Mouse (Mus musculus): ENCODE data around the gene Mrgpra6. TPM values are rescaled to one million over a fixed set of nuclear protein-coding genes. Genes with fewer than 3 reads are reported as not detected.

Mrgpra6 gene
- not detected in 2 replicates for polyA plus RNA-seq (2012; rRNA removed)

GRCm38 (mm10) chr7:47204830-47205229 lies at the start of gene Mrgpra6:
Gene Mrgpra6, minus strand, starts transcription at chr7:47204920.
- 61% methylated on average over 4 of the region's 4 CpGs for WGBS
- no peak for DNase-seq
- TF ChIP-seq CTCF (conservative IDR thresholded peaks at IDR 0.05; ENCODE audit: insufficient read depth, insufficient read length, low read depth, low read length) (no peak), POLR2A (IDR thresholded peaks at IDR 0.05; ENCODE audit: low read depth, low read length) (no peak)
- Histone ChIP-seq H3K36me3 (ENCODE audit: control insufficient read depth, insufficient read depth, low read length) (no peaks in the 10 kb centered on the region), H3K4me1 (ENCODE audit: control insufficient read depth, insufficient read depth, low read length) (no peaks in the 10 kb centered on the region), H3K27ac (ENCODE audit: insufficient read depth, low read depth, low read length) (no peak within 1 kb of the TSS), H3K27me3 (replicated peaks; ENCODE audit: control insufficient read depth, insufficient read depth, low read length) (no peaks in the 10 kb centered on the region), H3K4me3 (ENCODE audit: insufficient read depth, low read depth, low read length) (no peak within 1 kb of the TSS)

GRCm38 (mm10) chr7:47252770-47253169 lies 48.0 kb upstream of the Mrgpra6 start, which contains the start of gene Mrgpra9:
Gene Mrgpra9, minus strand, starts transcription at chr7:47252848.
- TF ChIP-seq POLR2A (IDR thresholded peaks at IDR 0.05; ENCODE audit: low read depth, low read length), result no peak
- no peak for TF ChIP-seq CTCF (conservative IDR thresholded peaks at IDR 0.05; ENCODE audit: insufficient read depth, insufficient read length, low read depth, low read length)
- Histone ChIP-seq H3K36me3 (ENCODE audit: control insufficient read depth, insufficient read depth, low read length) (no peaks in the 10 kb centered on the region), H3K27ac (ENCODE audit: insufficient read depth, low read depth, low read length) (no peak within 1 kb of the TSS), H3K4me1 (ENCODE audit: control insufficient read depth, insufficient read depth, low read length) (no peaks in the 10 kb centered on the region), H3K27me3 (replicated peaks; ENCODE audit: control insufficient read depth, insufficient read depth, low read length) (no peaks in the 10 kb centered on the region), H3K4me3 (ENCODE audit: insufficient read depth, low read depth, low read length) (no peak within 1 kb of the TSS)
- DNase-seq, result no peak
- WGBS, result 59% methylated on average over 1 of the region's 1 CpGs

- H3K27me3 ChIP-seq (replicated peaks; ENCODE audit: control insufficient read depth, insufficient read depth, low read length), result no peaks in the 10 kb centered on the region
- H3K4me3 ChIP-seq (ENCODE audit: insufficient read depth, low read depth, low read length), result no peak overlapping the region
- no peak for DNase-seq
- no peaks in the 10 kb centered on the region for H3K4me1 ChIP-seq (ENCODE audit: control insufficient read depth, insufficient read depth, low read length)
- no peaks in the 10 kb centered on the region for H3K36me3 ChIP-seq (ENCODE audit: control insufficient read depth, insufficient read depth, low read length)
- TF ChIP-seq CTCF (conservative IDR thresholded peaks at IDR 0.05; ENCODE audit: insufficient read depth, insufficient read length, low read depth, low read length) (no peak), POLR2A (IDR thresholded peaks at IDR 0.05; ENCODE audit: low read depth, low read length) (no peak)
- 67% methylated on average over 3 of the region's 3 CpGs for WGBS
- H3K27ac ChIP-seq (ENCODE audit: insufficient read depth, low read depth, low read length), result no peak overlapping the region
Measured at GRCm38 (mm10) chr7:47244658-47245057, 39.9 kb upstream of the Mrgpra6 start.

- no peak for DNase-seq
- WGBS, result 49% methylated on average over 1 of the region's 1 CpGs
- Histone ChIP-seq H3K27me3 (replicated peaks; ENCODE audit: control insufficient read depth, insufficient read depth, low read length) (no peaks in the 10 kb centered on the region), H3K27ac (ENCODE audit: insufficient read depth, low read depth, low read length) (no peak overlapping the region), H3K4me3 (ENCODE audit: insufficient read depth, low read depth, low read length) (no peak overlapping the region), H3K4me1 (ENCODE audit: control insufficient read depth, insufficient read depth, low read length) (no peaks in the 10 kb centered on the region), H3K36me3 (ENCODE audit: control insufficient read depth, insufficient read depth, low read length) (no peaks in the 10 kb centered on the region)
- no peak for TF ChIP-seq POLR2A (IDR thresholded peaks at IDR 0.05; ENCODE audit: low read depth, low read length)
- no peak for TF ChIP-seq CTCF (conservative IDR thresholded peaks at IDR 0.05; ENCODE audit: insufficient read depth, insufficient read length, low read depth, low read length)
Measured at GRCm38 (mm10) chr7:47195271-47195670, 9.4 kb downstream of the Mrgpra6 start.

- H3K4me3 ChIP-seq (ENCODE audit: insufficient read depth, low read depth, low read length), result no peak overlapping the region
- no peaks in the 10 kb centered on the region; the same call in 1 of the 2 replicates for H3K27me3 ChIP-seq (replicated peaks; ENCODE audit: control insufficient read depth, insufficient read depth, low read length)
- DNase-seq, result no peak
- no peak overlapping the region for H3K27ac ChIP-seq (ENCODE audit: insufficient read depth, low read depth, low read length)
- TF ChIP-seq POLR2A (IDR thresholded peaks at IDR 0.05; ENCODE audit: low read depth, low read length) (no peak), CTCF (conservative IDR thresholded peaks at IDR 0.05; ENCODE audit: insufficient read depth, insufficient read length, low read depth, low read length) (no peak)
- 75% methylated on average over 5 of the region's 5 CpGs for WGBS
- H3K36me3 ChIP-seq (ENCODE audit: control insufficient read depth, insufficient read depth, low read length), result no peaks in the 10 kb centered on the region
- H3K4me1 ChIP-seq (ENCODE audit: control insufficient read depth, insufficient read depth, low read length), result no peaks in the 10 kb centered on the region
Measured at GRCm38 (mm10) chr7:47170814-47171213, 33.9 kb downstream of the Mrgpra6 start.

- TF ChIP-seq CTCF (conservative IDR thresholded peaks at IDR 0.05; ENCODE audit: insufficient read depth, insufficient read length, low read depth, low read length), result no peak
- no peak for TF ChIP-seq POLR2A (IDR thresholded peaks at IDR 0.05; ENCODE audit: low read depth, low read length)
- WGBS, result 74% methylated on average over 4 of the region's 4 CpGs
- Histone ChIP-seq H3K4me3 (ENCODE audit: insufficient read depth, low read depth, low read length) (no peak overlapping the region), H3K27me3 (replicated peaks; ENCODE audit: control insufficient read depth, insufficient read depth, low read length) (no peaks in the 10 kb centered on the region; the same call in 1 of the 2 replicates), H3K4me1 (ENCODE audit: control insufficient read depth, insufficient read depth, low read length) (no peaks in the 10 kb centered on the region), H3K36me3 (ENCODE audit: control insufficient read depth, insufficient read depth, low read length) (no peaks in the 10 kb centered on the region), H3K27ac (ENCODE audit: insufficient read depth, low read depth, low read length) (no peak overlapping the region)
- no peak for DNase-seq
Measured at GRCm38 (mm10) chr7:47165028-47165427, 39.7 kb downstream of the Mrgpra6 start.

- no peaks in the 10 kb centered on the region; the same call in 1 of the 2 replicates for H3K27me3 ChIP-seq (replicated peaks; ENCODE audit: control insufficient read depth, insufficient read depth, low read length)
- no peaks in the 10 kb centered on the region for H3K4me1 ChIP-seq (ENCODE audit: control insufficient read depth, insufficient read depth, low read length)
- no peak for TF ChIP-seq POLR2A (IDR thresholded peaks at IDR 0.05; ENCODE audit: low read depth, low read length)
- TF ChIP-seq CTCF (conservative IDR thresholded peaks at IDR 0.05; ENCODE audit: insufficient read depth, insufficient read length, low read depth, low read length), result no peak
- no peaks in the 10 kb centered on the region for H3K36me3 ChIP-seq (ENCODE audit: control insufficient read depth, insufficient read depth, low read length)
- no peak for DNase-seq
- no peak overlapping the region for H3K27ac ChIP-seq (ENCODE audit: insufficient read depth, low read depth, low read length)
- H3K4me3 ChIP-seq (ENCODE audit: insufficient read depth, low read depth, low read length), result no peak overlapping the region
- WGBS, result 69% methylated on average over 4 of the region's 4 CpGs
Measured at GRCm38 (mm10) chr7:47163203-47163602, 41.5 kb downstream of the Mrgpra6 start.

Data from kidney, adult 2 months (tissue).